Mouse (Mus musculus) kidney, adult 2 months (tissue): ENCODE results near the gene 1110004F10Rik.

Experiments
- CTCF ChIP-seq: fragments of 200-500 bp; conservative IDR thresholded peaks from 2 replicates; pipeline ENCODE4 v1.5.1; 2011; ENCODE audit warnings: low read depth, mild to moderate bottlenecking, control low read depth, low read length, moderate library complexity, mixed read lengths; ENCODE audit not compliant: insufficient read depth, insufficient read length
- POLR2A ChIP-seq: fragments of 200-500 bp; IDR thresholded peaks from one replicate; pipeline ENCODE4 v1.6.1; 2011; ENCODE audit warnings: low read depth, low read length, control low read depth

DNA sequence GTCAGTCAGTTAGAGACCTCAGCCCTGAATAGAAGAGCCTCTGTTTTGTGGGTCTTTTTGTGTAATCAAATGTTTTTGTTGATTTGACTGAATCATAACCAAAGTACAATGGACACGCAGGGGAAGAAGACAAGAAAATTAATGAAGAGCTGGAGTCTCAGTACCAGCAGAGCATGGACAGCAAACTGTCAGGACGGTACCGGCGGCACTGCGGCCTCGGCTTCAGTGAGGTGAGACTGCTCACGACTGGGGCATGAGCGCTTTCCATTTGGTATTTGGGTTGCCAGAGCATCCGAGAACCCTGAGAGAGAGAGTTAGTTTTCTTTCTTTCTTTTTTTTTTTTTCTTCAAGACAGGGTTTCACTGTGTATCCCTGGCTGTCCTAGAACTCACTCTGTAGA is 63.9 kb downstream of the 1110004F10Rik start:
- no peak for TF ChIP-seq POLR2A
- TF ChIP-seq CTCF = no peak
